Mouse (Mus musculus): ENCODE data around the gene Gm2564. TPM values are rescaled to one million over a fixed set of nuclear protein-coding genes. Genes with fewer than 3 reads are reported as not detected.
"Not testable (repeated sequence)": the region's sequence is repeated elsewhere in the genome, so short reads cannot be mapped to it uniquely, and the experiment has no call there.

The Gm2564 gene
- total RNA-seq (2021) = 10 to 100 TPM; 13.4 to 15.2 TPM
- long read RNA-seq, experiment 1 = 0 reads
- long read RNA-seq, experiment 2 = 0 reads

- not testable (repeated sequence) for DNase-seq (ENCODE audit: low spot score in 2 of 2)
Measured at GRCm38 (mm10) chr4:42629419-42629818, at the start of gene Gm2564. Gm2564 (plus strand) TSS chr4:42629719.

DNA sequence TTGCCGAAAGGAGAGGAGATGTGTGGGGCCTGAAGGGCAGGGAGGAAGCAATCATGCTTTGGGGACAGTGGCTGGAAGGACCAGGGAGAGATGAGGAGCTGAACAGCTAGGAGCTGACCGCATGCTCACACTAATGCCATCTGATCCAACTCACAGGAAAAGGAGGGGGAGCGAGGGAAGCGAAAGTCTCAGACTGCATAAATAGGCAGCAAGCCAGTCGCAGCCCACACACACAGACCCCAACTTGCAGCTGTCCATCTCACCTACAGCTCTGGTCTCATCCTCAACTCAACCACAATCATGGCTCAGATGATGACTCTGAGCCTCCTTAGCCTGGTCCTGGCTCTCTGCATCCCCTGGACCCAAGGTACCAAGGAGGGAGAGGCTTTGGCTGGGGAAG, 17.6 kb upstream of the Gm2564 start, which contains the start of gene Gm10591:
Gene Gm10591, plus strand, starts transcription at position 301 of the 400 bp plus-strand sequence.
- not testable (repeated sequence) for DNase-seq (ENCODE audit: low spot score in 2 of 2)

- not testable (repeated sequence) for DNase-seq (ENCODE audit: low spot score in 2 of 2)
Measured at GRCm38 (mm10) chr4:42654951-42655350, 25.4 kb downstream of the Gm2564 start, which contains the start of gene Ccl27b. Ccl27b (plus strand) TSS chr4:42655251.

DNA sequence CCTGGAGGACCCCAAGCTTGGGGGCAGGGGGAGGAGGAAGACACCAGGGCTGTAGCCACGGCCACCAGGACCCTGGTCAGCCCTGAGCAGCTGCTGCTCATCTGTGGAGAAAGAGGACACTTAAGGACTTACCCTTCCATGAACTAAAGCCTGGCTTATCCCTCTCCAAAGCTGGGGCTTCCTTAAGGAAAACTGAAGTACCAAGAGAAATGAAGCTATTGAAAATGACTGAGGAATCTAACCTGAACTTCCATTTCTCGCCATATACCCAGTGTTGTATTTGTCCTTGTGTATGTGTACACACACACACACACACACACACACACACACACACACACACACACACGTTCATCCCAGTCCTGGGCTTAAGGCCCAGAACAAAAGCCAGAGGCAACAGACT, 32.3 kb downstream of the Gm2564 start, which contains the start of gene Il11ra2:
Gene Il11ra2, minus strand, starts transcription at position 101 of the 400 bp plus-strand sequence.
- DNase-seq (ENCODE audit: low spot score in 2 of 2) = not testable (repeated sequence)

DNA sequence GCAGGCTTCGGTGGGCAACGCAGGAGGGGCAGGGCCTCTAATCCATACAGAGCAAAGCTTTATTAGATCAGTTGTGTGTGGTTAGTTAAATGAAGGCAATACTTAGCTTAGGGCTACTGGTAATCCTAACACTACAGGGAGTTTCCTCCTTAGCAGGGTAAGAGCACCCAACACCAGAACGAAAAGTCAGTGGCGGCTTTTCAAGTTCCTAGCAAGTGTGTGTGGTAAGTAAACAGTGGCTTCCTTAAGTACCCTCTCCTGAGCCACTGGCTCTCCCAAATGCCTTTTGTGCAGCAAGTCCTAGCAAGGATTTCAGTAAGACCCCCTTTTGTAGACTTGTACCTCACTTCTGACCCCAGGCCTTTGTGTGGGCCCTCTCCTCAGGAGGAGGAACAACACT, 45.9 kb downstream of the Gm2564 start:
- not testable (repeated sequence) for DNase-seq (ENCODE audit: low spot score in 2 of 2)

DNA sequence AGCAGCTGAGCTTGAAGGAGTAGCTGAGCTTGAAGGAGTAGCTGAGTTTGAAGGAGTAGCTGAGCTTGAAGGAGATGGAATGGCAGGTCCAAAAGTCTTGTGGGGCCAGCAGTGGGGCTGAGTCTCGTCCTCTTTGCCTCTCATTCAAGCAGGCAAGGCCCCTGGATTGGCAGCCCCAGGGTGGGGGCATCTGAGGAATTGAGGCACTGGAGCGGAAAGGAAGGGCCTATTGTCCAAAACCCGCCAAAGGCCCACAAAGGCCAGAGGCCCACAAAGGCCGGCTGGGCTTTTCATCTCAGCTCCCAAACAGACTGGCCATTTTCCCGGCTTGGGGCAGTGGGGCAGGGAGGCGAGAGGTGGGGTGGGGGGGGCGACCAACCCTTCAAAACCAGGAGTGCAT, 49.8 kb downstream of the Gm2564 start:
- DNase-seq (ENCODE audit: low spot score in 2 of 2) = not testable (repeated sequence)

- not testable (repeated sequence) for DNase-seq (ENCODE audit: low spot score in 2 of 2)
Measured at GRCm38 (mm10) chr4:42680374-42681356, 51.1 kb downstream of the Gm2564 start.

Other genes with a start within 250 kb of the Gm2564 start
- gene Gm21586, start 190.3 kb upstream of the Gm2564 start, total RNA-seq (2021) = not detected
- 1 to 10 TPM; 1.8 to 1.9 TPM for gene Gm2163, start 163.0 kb upstream of the Gm2564 start, total RNA-seq (2021)
- gene Fam205a2, start 101.5 kb upstream of the Gm2564 start, total RNA-seq (2021) = under 1 TPM in 1 of 2 experiments, not detected in 1; 0.76 TPM
- gene Gm10591, start 17.5 kb upstream of the Gm2564 start, total RNA-seq (2021) = not detected
- 1 to 10 TPM in 1 of 2 experiments, not detected in 1; 3.8 TPM for gene Ccl27b, start 25.5 kb downstream of the Gm2564 start, total RNA-seq (2021)
- gene Il11ra2, start 32.2 kb downstream of the Gm2564 start, total RNA-seq (2021) = under 1 TPM in 1 of 2 experiments, not detected in 1; 0.32 TPM
- gene 4930578G10Rik, start 105.8 kb downstream of the Gm2564 start, total RNA-seq (2021) = 1 to 10 TPM; 1.4 to 2.2 TPM
- under 1 TPM in 1 of 2 experiments, not detected in 1; 0.60 TPM for gene Ccl19, start 126.9 kb downstream of the Gm2564 start, total RNA-seq (2021)
- not detected for gene Ccl21a, start 144.3 kb downstream of the Gm2564 start, total RNA-seq (2021)
- under 1 TPM; 0.46 to 0.64 TPM for gene Fam205a1, start 224.2 kb downstream of the Gm2564 start, total RNA-seq (2021)
- gene Gm12394, start 227.1 kb downstream of the Gm2564 start, total RNA-seq (2021) = 1 to 10 TPM in 1 of 2 experiments, under 1 TPM in 1; 0.65 to 1.0 TPM
- gene Fam205c, start 244.5 kb downstream of the Gm2564 start, total RNA-seq (2021) = under 1 TPM; 0.38 to 0.46 TPM